Mouse (Mus musculus) Patski (cell line): Measurements from ENCODE around the gene Nhlh1. TPM values are rescaled to one million over a fixed set of nuclear protein-coding genes. Genes with fewer than 3 reads are reported as not detected.

Source experiments
- ATAC-seq: fragments of 100-300 bp; one replicate; pipeline ENCODE4 v1.8.0; 2021
- CTCF ChIA-PET: fragments of 350-600 bp; sonication (Branson Sonifier 250); formaldehyde crosslinking; loops from one replicate; lab custom pipeline; 2022; ENCODE audit warnings: inconsistent platforms; lab: Charles Lee
- POLR2A ChIA-PET: fragments of 350-600 bp; sonication (Branson Sonifier 250); formaldehyde crosslinking; loops from one replicate; lab custom pipeline; 2022; ENCODE audit warnings: antibody characterized with exemption, inconsistent platforms; lab: Charles Lee
- DNase-seq: peaks from one replicate; pipeline ENCODE4 v3.0.0-alpha.2; 2011; ENCODE audit warnings: low read depth, low spot score
- H3K27me3 ChIP-seq: fragments of 371-371 bp; one replicate; pipeline ENCODE4 v1.5.1; 2021
- CTCF ChIP-seq: fragments of 100-300 bp; IDR thresholded peaks from one replicate; pipeline ENCODE4 v1.5.1; 2021
- in situ Hi-C: fragments of 300-500 bp; cut with MboI; formaldehyde crosslinking; loops from 3 replicates; pipeline ENCODE4 v1.11.1; 2018; ENCODE audit warnings: low pct_unique_long_range_greater_than_20kb, mixed read lengths
- polyA plus RNA-seq: library from polyadenylated mRNA; unstranded; gene quantifications from one replicate; pipeline ENCODE4 v1.2.3, GENCODE M21; 2021

The Nhlh1 gene
- polyA plus RNA-seq, 1 experiment from 2014 or later: not detected

- TF ChIP-seq CTCF: no peak
- no peaks in the 10 kb centered on the region for H3K27me3 ChIP-seq
- in situ Hi-C loops: no loop called here
- no peak for DNase-seq
- POLR2A ChIA-PET: interaction anchor here (0.7 kb wide), 1 partner anchor 329 kb away, joined by 5 read pairs; no protein-coding TSS in a partner anchor
- no peak for ATAC-seq
- CTCF ChIA-PET: interaction anchor here (1.4 kb wide), 1 partner anchor 65 kb away, joined by 3 read pairs; no protein-coding TSS in a partner anchor
These were observed 3.6 kb downstream of the Nhlh1 start for GRCm38 (mm10) chr1:172053541-172054440.

GRCm38 (mm10) chr1:172052766-172053279 is 4.5 kb downstream of the Nhlh1 start:
- ChIA-PET CTCF (interaction anchor here (1.2 to 1.4 kb wide), 3 partner anchors 28 to 67 kb away, joined by 3 to 4 read pairs (median 3); no protein-coding TSS in a partner anchor), POLR2A (no interaction called here)
- TF ChIP-seq CTCF: no peak
- in situ Hi-C loops: no loop called here
- no peak for DNase-seq
- ATAC-seq: no peak
- H3K27me3 ChIP-seq: no peaks in the 10 kb centered on the region

GRCm38 (mm10) chr1:172049131-172049782 is 8.1 kb downstream of the Nhlh1 start:
- ChIA-PET CTCF (interaction anchor here (1.3 kb wide), 1 partner anchor 32 kb away, joined by 3 read pairs; no protein-coding TSS in a partner anchor), POLR2A (no interaction called here)
- H3K27me3 ChIP-seq: no peaks in the 10 kb centered on the region
- DNase-seq (no peak), ATAC-seq (no peak)
- TF ChIP-seq CTCF: no peak
- in situ Hi-C loops: loop anchor here (25.0 kb wide), 2 partner anchors 288 to 438 kb away; partner anchors contain the start of genes Igsf9, Kcnj10, Kcnj9 and Slamf9

- no peak for ATAC-seq
- in situ Hi-C loops: loop anchor here (25.0 kb wide), 2 partner anchors 289 to 439 kb away; partner anchors contain the start of genes Igsf9, Kcnj10, Kcnj9 and Slamf9
- POLR2A ChIA-PET: no interaction called here
- CTCF ChIA-PET: interaction anchor here (1.0 to 1.8 kb wide), 3 partner anchors 33 to 276 kb away, joined by 3 to 6 read pairs (median 3); no protein-coding TSS in a partner anchor
- TF ChIP-seq CTCF: no peak
- no peaks in the 10 kb centered on the region for H3K27me3 ChIP-seq
- DNase-seq: no peak
These were observed 9.1 kb downstream of the Nhlh1 start for GRCm38 (mm10) chr1:172048241-172048734.

GRCm38 (mm10) chr1:172046938-172047337 is 10.4 kb downstream of the Nhlh1 start:
- POLR2A ChIA-PET: interaction anchor here (0.6 to 0.7 kb wide), 2 partner anchors 99 to 448 kb away, joined by 4 read pairs; no protein-coding TSS in a partner anchor
- no peak for DNase-seq
- in situ Hi-C loops: loop anchor here (25.0 kb wide), 2 partner anchors 290 to 440 kb away; partner anchors contain the start of genes Igsf9, Kcnj10, Kcnj9 and Slamf9

GRCm38 (mm10) chr1:172046410-172046809 is 11.0 kb downstream of the Nhlh1 start:
- H3K27me3 ChIP-seq: no peaks in the 10 kb centered on the region
- in situ Hi-C loops: loop anchor here (25.0 kb wide), 2 partner anchors 291 to 441 kb away; partner anchors contain the start of genes Igsf9, Kcnj10, Kcnj9 and Slamf9
- POLR2A ChIA-PET: interaction anchor here (0.7 kb wide), 1 partner anchor 100 kb away, joined by 4 read pairs; no protein-coding TSS in a partner anchor
- no peak for ATAC-seq
- DNase-seq: no peak
- TF ChIP-seq CTCF: no peak
- CTCF ChIA-PET: interaction anchor here (0.7 to 1.9 kb wide), 11 partner anchors 9 to 279 kb away, joined by 3 to 5 read pairs (median 3); partner anchors contain the start of genes Nhlh1, Pex19 and Vangl2

More at GRCm38 (mm10) chr1:172046938-172047337, 10.4 kb downstream of the Nhlh1 start:
- ATAC-seq: peak; percentile 78
- H3K27me3 ChIP-seq: no peaks in the 10 kb centered on the region
- CTCF ChIA-PET: interaction anchor here (0.6 to 1.9 kb wide), 11 partner anchors 10 to 312 kb away, joined by 3 to 6 read pairs (median 3); partner anchors contain the start of genes Nhlh1, Pex19 and Vangl2
- peak; percentile 84 for TF ChIP-seq CTCF

GRCm38 (mm10) chr1:172029914-172030313 is 27.5 kb downstream of the Nhlh1 start:
- in situ Hi-C loops: loop anchor here (25.0 kb wide), 2 partner anchors 307 to 457 kb away; partner anchors contain the start of genes Igsf9, Kcnj10, Kcnj9 and Slamf9
- no peak for TF ChIP-seq CTCF
- DNase-seq (no peak), ATAC-seq (no peak)
- peaks cover 7% of the 10 kb centered on the region for H3K27me3 ChIP-seq
- CTCF ChIA-PET: no interaction called here
- POLR2A ChIA-PET: no interaction called here

DNA sequence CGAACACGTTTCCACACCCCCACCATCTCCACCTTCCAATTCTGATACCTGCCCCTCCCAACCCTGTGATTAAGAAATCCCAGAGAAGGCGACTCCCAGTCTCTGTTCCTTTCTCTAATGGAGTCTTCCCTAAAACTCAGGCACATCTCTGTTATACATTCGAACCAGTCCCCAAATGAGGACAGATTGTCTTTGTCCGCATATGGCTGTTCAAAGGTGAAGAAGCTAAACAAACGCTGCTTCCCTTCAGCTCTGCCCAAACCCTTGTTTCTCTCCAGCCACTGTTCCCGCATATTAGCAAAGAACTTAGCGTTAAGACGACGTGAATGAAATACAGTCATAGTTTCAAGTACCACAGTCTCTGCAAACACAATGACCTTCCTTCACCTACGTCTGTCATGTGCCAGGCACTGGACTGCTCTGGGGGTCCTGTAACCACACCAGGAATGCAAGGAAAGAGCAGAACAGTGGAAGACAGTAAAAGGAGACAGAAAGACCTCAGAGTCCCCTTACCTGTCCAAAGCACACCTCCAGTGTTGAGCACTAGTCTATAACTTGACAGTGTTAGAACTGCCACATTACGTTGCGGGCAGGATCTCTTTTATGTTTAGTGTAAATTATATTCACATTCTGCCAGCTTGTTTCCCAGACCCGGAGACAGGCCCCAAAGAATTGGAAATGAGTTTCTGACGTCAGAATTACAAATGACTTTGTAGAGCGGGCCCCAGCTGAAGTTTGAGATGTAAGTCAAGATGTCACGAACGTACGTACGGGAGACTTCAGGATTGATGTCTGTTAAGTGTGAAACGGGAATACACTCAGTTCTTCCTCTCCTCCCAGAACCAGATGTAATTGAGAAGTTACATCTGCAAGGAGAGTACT is 28.7 kb downstream of the Nhlh1 start, which contains the start of gene Vangl2:
Gene Vangl2 (minus strand): TSS at position 51 of the 882 bp plus-strand sequence.
- in situ Hi-C loops: loop anchor here (25.0 kb wide), 2 partner anchors 309 to 459 kb away; partner anchors contain the start of genes Igsf9, Kcnj10, Kcnj9 and Slamf9
- DNase-seq (no peak), ATAC-seq (no peak)
- TF ChIP-seq CTCF: no peak
- no peaks in the 10 kb centered on the region for H3K27me3 ChIP-seq
- ChIA-PET POLR2A (no interaction called here), CTCF (interaction anchor here (0.6 to 1.3 kb wide), 2 partner anchors 18 to 464 kb away, joined by 3 read pairs; no protein-coding TSS in a partner anchor)
